In the genomic region with DNA sequence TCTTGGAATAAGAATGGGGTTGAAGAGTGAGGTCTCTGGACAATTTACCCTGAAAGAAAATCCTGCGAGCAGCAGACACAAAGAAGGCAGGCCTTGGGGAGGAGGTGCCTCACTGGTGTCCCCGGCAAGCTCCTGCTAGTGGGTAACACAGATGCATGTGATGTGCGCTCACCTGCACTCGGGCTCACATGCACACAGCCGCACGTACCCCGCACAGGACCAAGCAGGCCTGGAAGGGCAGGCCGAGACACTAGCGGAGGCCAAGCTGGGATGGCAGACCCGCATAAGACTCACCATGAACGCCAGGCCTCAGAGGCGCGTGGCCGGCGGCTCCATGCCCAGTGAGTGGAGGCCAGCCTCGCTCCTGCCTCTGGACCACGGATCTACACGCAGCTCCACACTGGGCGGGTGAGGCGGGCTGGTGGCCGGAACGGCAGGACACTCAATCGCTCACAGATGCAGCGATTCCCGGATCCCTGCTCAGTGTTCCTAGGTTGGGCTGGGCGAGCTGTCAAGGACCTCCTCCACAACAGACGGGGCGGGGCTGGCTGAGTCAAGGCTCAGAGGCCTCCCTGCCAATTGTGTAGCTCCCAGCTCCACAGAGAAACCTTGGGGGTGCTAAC, we compare ENCODE assay signal across 8 mouse cellular contexts. TPM values are rescaled to one million over a fixed set of nuclear protein-coding genes. Genes with fewer than 3 reads are reported as not detected.
DNase-seq lines count a peak whose midpoint lies in the region; ATAC-seq and TF ChIP-seq lines count a peak whose summit lies in the region.

No protein-coding gene starts in this region.

- peak; percentile 86 for ATAC-seq in Patski
- ATAC-seq in hindbrain, embryonic 12.5 days (ENCODE audit: low FRiP score) = peak; percentile 97

- H3K36me3 ChIP-seq in hindbrain, embryonic 12.5 days = no peaks in the 10 kb centered on the region; the same call in 1 of the 2 replicates

- TF ChIP-seq CTCF in Patski (IDR thresholded peaks at IDR 0.05) = no peak

- under 1% methylated on average over 28 of the region's 28 CpGs for WGBS in hindbrain, embryonic 12.5 days

- peak overlapping the region; percentile 75 for H3K27ac ChIP-seq in hindbrain, embryonic 12.5 days

- H3K9me3 ChIP-seq in hindbrain, embryonic 12.5 days (replicated peaks) = no peaks in the 10 kb centered on the region

- POLR2A ChIA-PET in Patski (lab: Charles Lee) = interaction anchor here (1.6 kb wide), 1 partner anchor 52 kb away, joined by 3 read pairs; no protein-coding TSS in a partner anchor

- CTCF ChIA-PET in Patski (lab: Charles Lee) = interaction anchor here (0.7 to 1.8 kb wide), 7 partner anchors 10 to 217 kb away, joined by 3 to 7 read pairs (median 4); no protein-coding TSS in a partner anchor

- H3K9ac ChIP-seq in hindbrain, embryonic 12.5 days = peak overlapping the region; percentile 84

- H3K27me3 ChIP-seq in Patski = no peaks in the 10 kb centered on the region
- no peaks in the 10 kb centered on the region for H3K27me3 ChIP-seq in hindbrain, embryonic 12.5 days

- peak overlapping the region; percentile 82 for H3K4me2 ChIP-seq in hindbrain, embryonic 12.5 days (replicated peaks)

- DNase-seq in Patski (ENCODE audit: low read depth, low spot score) = peak; percentile 79
- peak; percentile 93 to 94 for DNase-seq in cerebellum, postnatal 14 days
- DNase-seq in frontal cortex, postnatal 10 days (ENCODE audit: low spot score in 2 of 2) = peak; percentile 86 to 89
- peak; percentile 90 to 94 for DNase-seq in layer of hippocampus, postnatal 14 days (ENCODE audit: low spot score in 2 of 2)
- DNase-seq in lung, postnatal 10 days = peak; percentile 98
- peak; percentile 85 for DNase-seq in ovary, postnatal 14 days (ENCODE audit: low spot score)
- DNase-seq in thymus, postnatal 10 days (ENCODE audit: low spot score in 2 of 2) = peak; percentile 61 to 66

- in situ Hi-C loops in Patski (cut with MboI; ENCODE audit: low pct_unique_long_range_greater_than_20kb) = loop anchor here (5.0 kb wide), 1 partner anchor 212 kb away; no protein-coding TSS in a partner anchor

- peak overlapping the region; percentile 63 for H3K4me3 ChIP-seq in hindbrain, embryonic 12.5 days

- peaks cover 28% of the 10 kb centered on the region for H3K4me1 ChIP-seq in hindbrain, embryonic 12.5 days

RNA-seq across cellular contexts. Expression of gene Ccdc96, which starts 45.9 kb away (rescaled TPM):
- 4.3 TPM for polyA plus RNA-seq in Patski (2021)
- polyA plus RNA-seq in hindbrain, embryonic 12.5 days (2016; fragmentation: Nextera tagmentation; extraction: Ambion mirVana) = 4.7 and 5.0 TPM in 2 replicates
- total RNA-seq in layer of hippocampus, postnatal 14 days (2021) = 1 to 10 TPM; 1.6 to 2.3 TPM

RNA-seq across cellular contexts. Expression of gene Tada2b, which starts 46.2 kb away (rescaled TPM):
- 27.2 TPM for polyA plus RNA-seq in Patski (2021)
- polyA plus RNA-seq in hindbrain, embryonic 12.5 days (2016; fragmentation: Nextera tagmentation; extraction: Ambion mirVana) = 2.5 and 2.7 TPM in 2 replicates
- total RNA-seq in layer of hippocampus, postnatal 14 days (2021) = 10 to 100 TPM; 33.0 to 33.5 TPM

Comparison
In these comparisons a context has a peak if more than half of its experiments do, and no peak if none do; other contexts are left out.
1. Peak in every context shown above with its lines: DNase-seq, ATAC-seq, H3K4me3 ChIP-seq and H3K27ac ChIP-seq.